Mouse (Mus musculus) neural tube, embryonic 14.5 days (tissue): ENCODE data around the gene Mpc2. TPM values are rescaled to one million over a fixed set of nuclear protein-coding genes. Genes with fewer than 3 reads are reported as not detected.

Source experiments
- ATAC-seq: fragments of 200-750 bp; cut with Nextera tagmentation; 2 replicates; pipeline ENCODE4 v1.8.0; 2017; ENCODE audit warnings: low read depth, mild to moderate bottlenecking, moderate TSS enrichment, moderate library complexity
- H3K27ac ChIP-seq: fragments of 300-500 bp; sonication (generic); 2 replicates; pipeline ENCODE4 v1.5.1; 2014; ENCODE audit warnings: low read depth, mild to moderate bottlenecking, control low read depth, low read length, moderate library complexity, mixed read lengths
- H3K27me3 ChIP-seq: fragments of 300-500 bp; sonication (generic); 2 replicates; pipeline ENCODE4 v1.6.1; 2014; ENCODE audit warnings: low read length; ENCODE audit not compliant: control insufficient read depth, insufficient read depth
- H3K36me3 ChIP-seq: fragments of 300-500 bp; sonication (generic); 2 replicates; pipeline ENCODE4 v1.6.1; 2014; ENCODE audit warnings: low read length, mixed read lengths; ENCODE audit not compliant: control insufficient read depth, insufficient read depth
- H3K4me1 ChIP-seq: fragments of 300-500 bp; sonication (generic); 2 replicates; pipeline ENCODE4 v1.6.1; 2014; ENCODE audit warnings: low read length; ENCODE audit not compliant: control insufficient read depth, insufficient read depth
- H3K4me2 ChIP-seq: fragments of 300-500 bp; sonication (generic); 2 replicates; pipeline ENCODE4 v1.6.1; 2014; ENCODE audit warnings: mild to moderate bottlenecking, low read depth, low read length, control low read depth
- H3K4me3 ChIP-seq: fragments of 300-500 bp; sonication (generic); 2 replicates; pipeline ENCODE4 v1.5.1; 2014; ENCODE audit warnings: low read depth, low read length, control low read depth, mixed read lengths
- H3K9ac ChIP-seq: fragments of 300-500 bp; sonication (generic); replicated peaks from 2 replicates; pipeline ENCODE4 v1.6.1; 2014; ENCODE audit warnings: low read depth, mild to moderate bottlenecking, control low read depth, low read length, mixed read lengths
- H3K9me3 ChIP-seq: fragments of 300-500 bp; sonication (generic); 2 replicates; pipeline ENCODE4 v1.6.1; 2016; ENCODE audit warnings: low read length; ENCODE audit not compliant: control insufficient read depth
- WGBS: fragments of 180-500 bp; shearing (Covaris S2); extraction: QIAGEN DNeasy Blood & Tissue Kit; methylation state at CpG from one replicate; pipeline ENCODE4 v1.1.7; 2014; 5-methylcytosine and 5-hydroxymethylcytosine counted together
- polyA plus RNA-seq: library from polyadenylated mRNA; unstranded; fragments of >200 nt; fragmentation: Nextera tagmentation; extraction: Ambion mirVana; gene quantifications from 2 replicates; pipeline ENCODE4 v1.2.1, GENCODE M21; 2014

Gene Mpc2
- polyA plus RNA-seq, 1 experiment from 2014 or later, result 254 TPM

GRCm38 (mm10) chr1:165459503-165460181 is 795 bp upstream of the Mpc2 start:
- Histone ChIP-seq H3K36me3 (no peaks in the 10 kb centered on the region), H3K9ac (peak overlapping the region; percentile 74), H3K27me3 (no peaks in the 10 kb centered on the region), H3K27ac (peak overlapping the region; percentile 98), H3K4me2 (peak overlapping the region; percentile 92), H3K4me1 (peaks cover 4% of the 10 kb centered on the region; the same call in 1 of the 2 replicates), H3K9me3 (no peaks in the 10 kb centered on the region), H3K4me3 (peak overlapping the region; percentile 94)
- ATAC-seq, result no peak
- under 1% methylated on average over 57 of the region's 60 CpGs for WGBS

- peak overlapping the region; percentile 94 for H3K4me3 ChIP-seq
- H3K27me3 ChIP-seq, result no peaks in the 10 kb centered on the region
- peak overlapping the region; percentile 98 for H3K27ac ChIP-seq
- H3K9ac ChIP-seq, result peak overlapping the region; percentile 74
- H3K4me1 ChIP-seq, result peaks cover 4% of the 10 kb centered on the region; the same call in 1 of the 2 replicates
- H3K36me3 ChIP-seq, result no peaks in the 10 kb centered on the region
- under 1% methylated on average over 41 of the region's 41 CpGs for WGBS
- ATAC-seq, result peak; percentile 98
- H3K4me2 ChIP-seq, result peak overlapping the region; percentile 92
- no peaks in the 10 kb centered on the region for H3K9me3 ChIP-seq
These were observed 452 bp downstream of the Mpc2 start for GRCm38 (mm10) chr1:165460801-165461377.

- peak overlapping the region; percentile 66; the same call in 1 of the 2 replicates for H3K27ac ChIP-seq
- H3K4me3 ChIP-seq, result peak overlapping the region; percentile 94
- peaks cover 4% of the 10 kb centered on the region; the same call in 1 of the 2 replicates for H3K4me1 ChIP-seq
- 3% methylated on average over 9 of the region's 9 CpGs for WGBS
- peak overlapping the region; percentile 80 for H3K4me2 ChIP-seq
- peak overlapping the region; percentile 66 for H3K9ac ChIP-seq
- no peaks in the 10 kb centered on the region for H3K27me3 ChIP-seq
- no peaks in the 10 kb centered on the region for H3K9me3 ChIP-seq
- no peaks in the 10 kb centered on the region for H3K36me3 ChIP-seq
- ATAC-seq, result no peak
These were observed 1.2 kb downstream of the Mpc2 start for GRCm38 (mm10) chr1:165461681-165462080.

GRCm38 (mm10) chr1:165462861-165463260 is 2.4 kb downstream of the Mpc2 start:
- H3K9me3 ChIP-seq, result no peaks in the 10 kb centered on the region
- peaks cover 4% of the 10 kb centered on the region; the same call in 1 of the 2 replicates for H3K4me1 ChIP-seq
- H3K36me3 ChIP-seq, result no peaks in the 10 kb centered on the region
- H3K27ac ChIP-seq, result no peak overlapping the region
- H3K27me3 ChIP-seq, result no peaks in the 10 kb centered on the region
- H3K4me2 ChIP-seq, result no peak overlapping the region
- no peak for ATAC-seq
- no peak overlapping the region for H3K4me3 ChIP-seq
- no peak overlapping the region for H3K9ac ChIP-seq
- 92% methylated on average over 1 of the region's 1 CpGs for WGBS

GRCm38 (mm10) chr1:165464574-165464973 is 4.1 kb downstream of the Mpc2 start:
- Histone ChIP-seq H3K27ac (no peak overlapping the region), H3K4me1 (peaks cover 4% of the 10 kb centered on the region; the same call in 1 of the 2 replicates), H3K9ac (no peak overlapping the region), H3K4me3 (no peak overlapping the region), H3K27me3 (no peaks in the 10 kb centered on the region), H3K4me2 (no peak overlapping the region), H3K9me3 (no peaks in the 10 kb centered on the region), H3K36me3 (no peaks in the 10 kb centered on the region)
- no peak for ATAC-seq
- 88% methylated on average over 3 of the region's 3 CpGs for WGBS

GRCm38 (mm10) chr1:165468971-165469370 is 8.5 kb downstream of the Mpc2 start:
- H3K27me3 ChIP-seq, result no peaks in the 10 kb centered on the region
- H3K9me3 ChIP-seq, result no peaks in the 10 kb centered on the region
- H3K4me3 ChIP-seq, result no peak overlapping the region
- H3K4me1 ChIP-seq, result no peaks in the 10 kb centered on the region
- no peak overlapping the region for H3K9ac ChIP-seq
- H3K36me3 ChIP-seq, result no peaks in the 10 kb centered on the region
- H3K27ac ChIP-seq, result no peak overlapping the region
- H3K4me2 ChIP-seq, result no peak overlapping the region
- ATAC-seq, result no peak

GRCm38 (mm10) chr1:165469717-165470116 is 9.3 kb downstream of the Mpc2 start:
- Histone ChIP-seq H3K36me3 (no peaks in the 10 kb centered on the region), H3K4me2 (no peak overlapping the region), H3K9me3 (no peaks in the 10 kb centered on the region), H3K27me3 (no peaks in the 10 kb centered on the region), H3K4me1 (no peaks in the 10 kb centered on the region), H3K27ac (no peak overlapping the region), H3K4me3 (no peak overlapping the region), H3K9ac (no peak overlapping the region)
- ATAC-seq, result no peak

GRCm38 (mm10) chr1:165471490-165471889 is 11.1 kb downstream of the Mpc2 start:
- no peak for ATAC-seq
- Histone ChIP-seq H3K9me3 (no peaks in the 10 kb centered on the region), H3K4me3 (no peak overlapping the region), H3K4me2 (no peak overlapping the region), H3K27ac (no peak overlapping the region), H3K9ac (no peak overlapping the region), H3K27me3 (no peaks in the 10 kb centered on the region), H3K4me1 (no peaks in the 10 kb centered on the region), H3K36me3 (no peaks in the 10 kb centered on the region)
- 86% methylated on average over 1 of the region's 1 CpGs for WGBS

- no peaks in the 10 kb centered on the region for H3K9me3 ChIP-seq
- H3K4me2 ChIP-seq, result no peak within 1 kb of the TSS
- H3K9ac ChIP-seq, result no peak within 1 kb of the TSS
- no peak within 1 kb of the TSS for H3K4me3 ChIP-seq
- ATAC-seq, result no peak
- H3K36me3 ChIP-seq, result peaks cover 12% of the 10 kb centered on the region; the same call in 1 of the 2 replicates
- H3K4me1 ChIP-seq, result no peaks in the 10 kb centered on the region
- WGBS, result 96% methylated on average over 8 of the region's 8 CpGs
- H3K27ac ChIP-seq, result no peak within 1 kb of the TSS
- no peaks in the 10 kb centered on the region for H3K27me3 ChIP-seq
These were observed 24.3 kb downstream of the Mpc2 start, which contains the start of gene Adcy10 for GRCm38 (mm10) chr1:165484688-165485233. Gene Adcy10, plus strand, starts transcription at chr1:165485183.
